Mouse (Mus musculus): ENCODE measurements around the gene Zdhhc17.

Gene Zdhhc17

DNA sequence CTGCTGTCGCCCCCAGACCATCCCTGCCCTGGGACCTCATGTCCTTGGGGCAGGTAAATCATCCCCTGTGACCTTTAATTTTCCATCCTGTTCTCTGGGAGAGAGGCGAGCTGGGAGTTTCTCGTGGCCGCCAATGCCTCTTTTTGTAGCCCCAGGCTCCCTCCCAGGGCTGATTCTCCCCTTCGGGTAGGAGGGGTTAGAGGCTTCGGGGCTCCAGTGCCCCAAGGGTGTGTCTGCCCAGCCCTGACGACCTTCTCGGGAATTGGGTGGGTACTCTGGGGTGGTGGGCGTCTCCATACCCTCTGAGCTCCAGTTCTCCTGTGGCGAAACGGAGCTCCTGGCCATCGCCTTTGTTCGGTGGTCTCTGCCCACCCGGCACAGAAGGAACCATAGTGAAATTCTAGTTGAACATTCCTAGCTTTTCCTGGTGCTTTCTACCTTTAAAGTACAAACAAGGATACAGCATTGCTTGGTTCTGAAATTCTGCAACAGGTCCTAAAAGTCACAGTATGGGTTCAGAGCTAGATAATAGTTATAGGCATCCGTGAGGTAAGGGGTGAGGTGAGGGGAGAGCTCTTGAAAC, 89.5 kb downstream of the Zdhhc17 start:
- DNase-seq (ENCODE audit: low spot score): peak; percentile 53

DNA sequence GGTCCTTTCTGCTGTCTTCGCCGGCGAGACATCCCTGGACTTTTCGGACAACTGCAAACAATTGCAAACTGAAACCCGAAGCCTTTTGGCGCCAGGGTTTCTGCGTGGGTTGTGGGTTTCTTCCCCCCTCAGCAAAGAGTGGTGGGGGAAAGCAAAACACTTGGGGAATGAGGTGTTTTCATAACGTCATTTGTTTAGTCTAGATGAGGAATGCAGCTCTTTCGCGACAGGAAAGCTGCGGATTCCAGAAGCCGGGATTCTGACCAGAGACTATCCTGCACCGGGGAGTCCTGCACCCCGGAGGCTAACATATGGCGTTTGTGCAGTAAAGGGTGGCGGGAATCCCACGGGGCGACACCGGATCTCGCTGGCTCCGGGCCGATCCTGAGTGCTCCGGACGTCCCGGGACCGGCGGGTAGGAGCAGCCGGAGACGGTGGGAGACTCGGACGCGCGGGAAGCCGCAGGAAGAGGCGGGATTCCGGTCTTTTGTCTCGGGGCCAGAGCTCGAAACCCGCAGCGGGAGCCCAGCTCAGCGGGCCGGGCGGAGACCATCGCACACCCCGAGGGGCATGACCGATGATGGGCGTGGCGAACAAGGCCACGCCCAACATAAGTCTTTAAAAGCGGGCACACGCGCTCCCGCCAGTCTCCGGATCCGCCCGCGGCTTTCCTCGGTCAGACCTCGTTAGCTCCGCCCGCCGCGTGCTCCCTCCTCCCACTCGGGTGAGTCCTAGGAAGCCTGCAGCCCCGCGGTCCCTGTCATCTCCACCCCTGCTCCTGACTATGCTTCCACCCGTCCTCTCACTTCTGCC, 90.2 kb downstream of the Zdhhc17 start, which contains the start of gene Csrp2:
Csrp2 (plus strand) TSS at position 259 of the 813 bp plus-strand sequence.
- peak; percentile 95 for DNase-seq (ENCODE audit: low spot score)

GRCm38 (mm10) chr10:110918414-110919391, 91.2 kb downstream of the Zdhhc17 start:
- DNase-seq (ENCODE audit: low spot score): peak; percentile 80

- no peak for DNase-seq (ENCODE audit: low spot score)
These were observed 92.4 kb downstream of the Zdhhc17 start for GRCm38 (mm10) chr10:110917521-110917920.

GRCm38 (mm10) chr10:110916666-110917344, 93.1 kb downstream of the Zdhhc17 start:
- DNase-seq (ENCODE audit: low spot score): no peak

- no peak for DNase-seq (ENCODE audit: low spot score)
These were observed 106.1 kb downstream of the Zdhhc17 start for GRCm38 (mm10) chr10:110903862-110904261.

DNA sequence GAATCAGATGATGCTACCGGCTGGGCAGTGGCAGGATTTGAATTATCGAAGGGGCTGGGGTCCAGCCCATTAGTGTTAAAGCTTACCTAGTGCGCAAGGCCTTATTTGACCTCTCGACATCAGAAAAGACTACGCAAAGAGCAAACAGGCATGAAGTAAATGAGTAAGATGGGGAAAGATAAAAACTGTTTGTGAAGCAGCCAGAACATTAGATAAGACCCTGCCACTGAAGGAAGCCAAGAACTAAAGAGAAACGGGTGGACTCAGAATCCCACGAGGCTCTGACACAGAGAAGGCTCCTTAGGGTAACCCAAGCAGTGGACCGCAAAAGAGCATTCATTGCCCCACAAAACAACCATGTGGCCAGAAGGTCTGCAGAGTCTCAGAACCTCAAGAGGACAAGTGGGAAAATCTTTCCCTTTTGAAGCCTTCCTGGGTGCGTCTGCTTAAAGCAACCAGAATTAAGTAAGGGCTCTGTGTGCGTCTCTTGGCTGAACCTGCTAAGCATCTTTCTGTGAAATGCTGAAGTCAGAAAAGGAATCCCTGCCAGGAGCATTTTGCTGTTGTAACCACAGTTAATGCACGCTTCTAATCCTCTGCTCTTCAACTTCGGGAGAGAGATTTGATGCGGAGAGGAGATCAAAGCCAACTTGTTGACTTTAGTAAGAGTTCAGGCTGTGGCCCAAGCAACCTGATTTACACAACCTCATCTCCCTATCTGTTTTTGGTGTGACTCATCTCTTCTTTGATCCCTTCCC, 110.0 kb downstream of the Zdhhc17 start:
- DNase-seq (ENCODE audit: low spot score): no peak

All from embryo, embryonic 10 days (tissue).